Mouse (Mus musculus) embryonic facial prominence, embryonic 13.5 days (tissue): ENCODE measurements around the gene Nomo1. TPM values are rescaled to one million over a fixed set of nuclear protein-coding genes. Genes with fewer than 3 reads are reported as not detected.
A peak's percentile ranks its signal among the peaks of the same experiment; 100 is the strongest.

Source experiments
- ATAC-seq: fragments of 200-750 bp; cut with Nextera tagmentation; 2 replicates; pipeline ENCODE4 v1.8.0; 2017; ENCODE audit warnings: low read depth; ENCODE audit not compliant: insufficient number of reproducible peaks, insufficient read depth, low FRiP score, low TSS enrichment
- H3K27ac ChIP-seq: fragments of 300-500 bp; sonication (generic); 2 replicates; pipeline ENCODE4 v1.5.1; 2015; ENCODE audit warnings: moderate library complexity, mild to moderate bottlenecking, inconsistent platforms
- H3K27me3 ChIP-seq: fragments of 300-500 bp; sonication (generic); 2 replicates; pipeline ENCODE4 v1.6.1; 2015; ENCODE audit warnings: mild to moderate bottlenecking, inconsistent platforms
- H3K36me3 ChIP-seq: fragments of 300-500 bp; sonication (generic); 2 replicates; pipeline ENCODE4 v1.6.1; 2015; ENCODE audit warnings: mild to moderate bottlenecking, inconsistent platforms
- H3K4me1 ChIP-seq: fragments of 300-500 bp; sonication (generic); 2 replicates; pipeline ENCODE4 v1.6.1; 2015; ENCODE audit warnings: inconsistent platforms
- H3K4me2 ChIP-seq: fragments of 300-500 bp; sonication (generic); 2 replicates; pipeline ENCODE4 v1.6.1; 2015; ENCODE audit warnings: moderate library complexity, mild to moderate bottlenecking, inconsistent platforms
- H3K4me3 ChIP-seq: fragments of 300-500 bp; sonication (generic); 2 replicates; pipeline ENCODE4 v1.5.1; 2015; ENCODE audit warnings: mild to moderate bottlenecking, inconsistent platforms
- H3K9ac ChIP-seq: fragments of 300-500 bp; sonication (generic); 2 replicates; pipeline ENCODE4 v1.6.1; 2015; ENCODE audit warnings: mild to moderate bottlenecking, inconsistent platforms
- H3K9me3 ChIP-seq: fragments of 300-500 bp; sonication (generic); 2 replicates; pipeline ENCODE4 v1.6.1; 2016; ENCODE audit warnings: inconsistent platforms
- WGBS: fragments of 180-500 bp; shearing (Covaris S2); methylation state at CpG from one replicate; pipeline ENCODE4 v1.1.7; 2015; ENCODE audit warnings: mixed read lengths; 5-methylcytosine and 5-hydroxymethylcytosine counted together
- polyA plus RNA-seq: library from polyadenylated mRNA; unstranded; fragments of >200 nt; fragmentation: Nextera tagmentation; extraction: Ambion mirVana; gene quantifications from 2 replicates; pipeline ENCODE4 v1.2.1, GENCODE M21; 2015

The Nomo1 gene
- polyA plus RNA-seq, 1 experiment from 2014 or later, result 28.4 TPM

DNA sequence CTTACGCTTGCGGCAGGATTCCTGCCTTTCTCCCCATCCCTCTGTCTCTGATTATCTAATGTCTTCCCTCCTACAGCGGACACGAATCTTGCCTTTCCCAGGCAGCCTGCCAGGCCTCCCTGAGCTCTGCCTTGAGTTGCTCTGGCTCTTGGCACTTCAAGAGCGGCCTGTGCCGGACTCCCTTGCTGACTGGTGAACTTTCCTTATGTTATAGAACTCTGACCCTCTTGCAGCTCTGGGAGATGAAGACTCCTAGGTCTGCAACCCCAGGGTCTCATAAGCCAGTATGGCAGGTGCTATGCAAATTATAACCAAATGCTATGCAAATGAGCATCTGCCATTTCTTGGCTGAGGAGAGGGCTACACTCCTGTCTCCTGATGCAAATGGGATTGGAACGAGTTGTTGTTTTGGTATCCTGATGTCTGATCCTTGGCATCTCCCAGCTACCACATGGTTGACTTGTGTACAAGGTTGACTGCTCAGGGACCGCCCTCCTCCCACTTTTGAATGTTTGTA is 69.6 kb downstream of the Nomo1 start:
- no peak overlapping the region for H3K4me3 ChIP-seq
- H3K27me3 ChIP-seq, result peaks cover 27% of the 10 kb centered on the region
- 0 out of 2 replicates have a peak, but pooled peaks cover 3% of the 10 kb centered on the region for H3K4me1 ChIP-seq
- 74% methylated on average over 8 of the region's 8 CpGs for WGBS
- no peaks in the 10 kb centered on the region for H3K9me3 ChIP-seq
- no peak overlapping the region for H3K4me2 ChIP-seq
- ATAC-seq, result no peak
- H3K9ac ChIP-seq, result no peak overlapping the region
- H3K36me3 ChIP-seq, result no peaks in the 10 kb centered on the region
- no peak overlapping the region for H3K27ac ChIP-seq

DNA sequence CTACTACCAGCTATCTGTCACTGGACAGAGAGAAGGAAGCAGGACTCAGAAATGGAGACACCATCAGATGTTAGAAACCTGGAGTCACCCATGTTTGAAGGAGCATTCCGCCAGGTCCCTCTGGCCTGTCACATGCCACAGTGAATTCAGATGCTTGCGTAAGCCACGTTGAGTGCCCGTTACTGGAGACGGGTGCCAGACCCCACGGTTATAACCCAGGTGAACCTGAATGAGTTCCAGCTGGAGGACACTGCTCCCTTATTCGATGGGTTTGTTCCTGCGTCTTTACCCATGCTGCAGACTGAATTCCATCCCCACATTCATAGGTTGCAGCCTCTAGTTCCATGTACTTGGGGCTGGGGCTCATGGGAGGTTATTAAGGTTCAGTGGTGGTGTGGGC is 70.3 kb downstream of the Nomo1 start:
- Histone ChIP-seq H3K27ac (no peak overlapping the region), H3K9ac (no peak overlapping the region), H3K36me3 (no peaks in the 10 kb centered on the region), H3K4me2 (no peak overlapping the region), H3K4me3 (no peak overlapping the region), H3K4me1 (0 out of 2 replicates have a peak, but pooled peaks cover 3% of the 10 kb centered on the region), H3K27me3 (peaks cover 20% of the 10 kb centered on the region), H3K9me3 (no peaks in the 10 kb centered on the region)
- WGBS, result 77% methylated on average over 8 of the region's 8 CpGs
- ATAC-seq, result no peak

DNA sequence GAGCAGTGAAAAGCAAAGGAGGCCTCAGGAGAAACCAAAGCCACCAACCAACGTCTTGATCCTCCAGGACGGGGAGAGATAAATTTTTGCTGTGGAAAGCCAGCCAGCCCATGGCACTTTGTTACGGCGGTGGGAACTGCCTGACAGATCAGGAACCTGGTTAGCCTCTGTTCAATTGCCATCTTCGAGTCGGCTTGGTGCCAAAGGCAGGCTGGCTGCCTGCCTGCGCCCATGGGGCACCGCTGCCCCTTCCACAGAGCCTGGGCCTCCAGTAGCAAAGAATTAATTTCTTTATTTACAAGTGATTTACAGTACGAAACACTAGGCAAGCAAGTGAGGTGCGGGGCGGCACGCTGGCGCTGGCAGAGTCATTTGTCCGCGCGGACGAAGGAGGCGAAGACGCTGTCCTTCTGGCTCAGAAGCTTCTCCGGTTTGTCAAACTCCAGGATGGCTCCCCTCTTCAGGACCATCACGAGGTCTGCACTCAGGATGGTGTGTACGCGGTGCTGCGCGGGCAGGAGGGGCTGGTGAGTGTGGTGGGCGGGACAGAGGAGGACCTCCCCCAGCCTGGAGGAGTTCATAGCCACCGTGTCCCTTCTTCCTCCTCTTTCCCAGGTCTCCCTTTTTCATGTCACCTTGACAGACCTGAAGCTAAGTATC is 70.9 kb downstream of the Nomo1 start:
- peaks cover 14% of the 10 kb centered on the region for H3K27me3 ChIP-seq
- no peaks in the 10 kb centered on the region for H3K9me3 ChIP-seq
- 0 out of 2 replicates have a peak, but pooled peaks cover 3% of the 10 kb centered on the region for H3K4me1 ChIP-seq
- 83% methylated on average over 27 of the region's 27 CpGs for WGBS
- no peak overlapping the region for H3K27ac ChIP-seq
- no peaks in the 10 kb centered on the region for H3K36me3 ChIP-seq
- no peak overlapping the region for H3K9ac ChIP-seq
- no peak for ATAC-seq
- H3K4me3 ChIP-seq, result no peak overlapping the region
- no peak overlapping the region for H3K4me2 ChIP-seq

DNA sequence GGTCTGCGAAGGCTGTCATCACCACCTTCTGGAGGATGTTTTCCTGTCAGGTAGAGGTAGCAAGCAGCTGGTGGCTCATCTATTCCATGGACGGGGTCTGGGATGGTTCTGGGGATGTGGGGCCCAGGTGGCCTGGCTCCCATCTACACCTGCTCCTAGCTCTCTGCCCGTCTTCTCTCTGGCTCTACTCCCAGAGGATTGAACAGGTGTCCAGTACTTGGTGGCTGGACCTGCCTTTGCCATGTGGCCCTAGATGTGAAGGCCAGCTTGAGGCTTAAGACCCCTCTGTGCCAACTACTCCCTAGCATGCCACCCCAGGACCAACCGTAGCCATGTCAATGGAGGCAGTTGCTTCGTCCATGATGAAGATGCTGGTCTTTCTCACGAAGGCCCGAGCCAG is 72.0 kb downstream of the Nomo1 start:
- 88% methylated on average over 7 of the region's 7 CpGs for WGBS
- Histone ChIP-seq H3K9me3 (no peaks in the 10 kb centered on the region), H3K36me3 (no peaks in the 10 kb centered on the region), H3K27me3 (peaks cover 4% of the 10 kb centered on the region), H3K9ac (no peak overlapping the region), H3K4me2 (no peak overlapping the region), H3K27ac (no peak overlapping the region), H3K4me1 (0 out of 2 replicates have a peak, but pooled peaks cover 2% of the 10 kb centered on the region), H3K4me3 (no peak overlapping the region)
- ATAC-seq, result no peak

DNA sequence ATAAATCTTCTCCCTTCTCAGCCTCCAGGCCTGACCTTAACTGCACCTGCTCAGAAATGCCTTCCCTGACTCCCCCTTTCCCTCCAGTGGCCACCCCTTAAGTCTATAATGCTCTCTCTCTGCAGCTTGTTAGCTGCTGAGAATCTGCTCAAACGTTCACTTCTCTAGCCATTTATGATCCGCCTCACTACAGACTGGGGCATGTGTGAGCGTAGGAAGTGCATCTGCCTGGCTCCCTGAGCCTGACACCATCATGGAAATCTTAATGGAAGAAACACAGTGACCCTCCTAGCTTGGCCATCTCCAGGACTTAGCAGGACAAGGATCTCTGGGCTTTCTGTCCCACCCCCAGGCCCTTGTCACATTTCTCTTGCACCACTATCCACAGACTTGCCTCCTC is 76.6 kb downstream of the Nomo1 start:
- Histone ChIP-seq H3K9ac (no peak overlapping the region), H3K36me3 (no peaks in the 10 kb centered on the region), H3K27ac (no peak overlapping the region), H3K27me3 (no peaks in the 10 kb centered on the region), H3K4me2 (no peak overlapping the region), H3K9me3 (no peaks in the 10 kb centered on the region), H3K4me3 (no peak overlapping the region), H3K4me1 (peaks cover 8% of the 10 kb centered on the region; the same call in 1 of the 2 replicates)
- 72% methylated on average over 3 of the region's 3 CpGs for WGBS
- no peak for ATAC-seq

DNA sequence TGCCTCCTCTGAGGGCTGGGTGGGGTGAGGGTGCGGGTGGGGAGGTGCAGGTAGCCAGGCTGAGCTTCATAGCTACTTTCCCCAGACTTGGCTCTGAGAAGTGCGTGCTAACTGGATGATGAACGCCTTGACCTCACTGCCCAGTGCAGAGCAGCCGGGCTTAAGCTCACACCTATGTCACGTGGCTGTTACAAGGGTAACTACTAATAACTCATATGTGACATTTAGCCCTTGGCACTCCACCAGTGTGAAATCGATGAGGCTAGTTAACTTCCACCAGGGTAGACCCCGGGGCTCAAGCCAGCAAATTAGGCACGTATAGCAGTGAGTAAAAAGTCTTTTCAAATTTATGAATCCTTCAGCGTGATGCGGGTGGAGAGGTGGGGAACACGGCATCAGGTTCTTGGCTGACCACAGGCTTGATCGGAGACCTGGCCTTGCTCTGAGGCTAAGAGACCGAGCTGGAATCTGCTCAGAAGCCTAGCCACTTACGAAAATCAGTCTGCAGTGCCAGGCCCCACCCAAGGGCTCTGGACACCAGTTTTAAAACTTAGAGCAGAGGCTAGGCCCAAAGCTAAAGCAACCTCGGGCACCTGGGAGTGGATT is 77.8 kb downstream of the Nomo1 start:
- no peak overlapping the region for H3K9ac ChIP-seq
- no peaks in the 10 kb centered on the region for H3K27me3 ChIP-seq
- no peaks in the 10 kb centered on the region for H3K9me3 ChIP-seq
- no peaks in the 10 kb centered on the region for H3K36me3 ChIP-seq
- no peak overlapping the region for H3K27ac ChIP-seq
- no peak overlapping the region for H3K4me2 ChIP-seq
- H3K4me1 ChIP-seq, result peaks cover 13% of the 10 kb centered on the region; the same call in 1 of the 2 replicates
- 82% methylated on average over 15 of the region's 15 CpGs for WGBS
- ATAC-seq, result no peak
- H3K4me3 ChIP-seq, result no peak overlapping the region

DNA sequence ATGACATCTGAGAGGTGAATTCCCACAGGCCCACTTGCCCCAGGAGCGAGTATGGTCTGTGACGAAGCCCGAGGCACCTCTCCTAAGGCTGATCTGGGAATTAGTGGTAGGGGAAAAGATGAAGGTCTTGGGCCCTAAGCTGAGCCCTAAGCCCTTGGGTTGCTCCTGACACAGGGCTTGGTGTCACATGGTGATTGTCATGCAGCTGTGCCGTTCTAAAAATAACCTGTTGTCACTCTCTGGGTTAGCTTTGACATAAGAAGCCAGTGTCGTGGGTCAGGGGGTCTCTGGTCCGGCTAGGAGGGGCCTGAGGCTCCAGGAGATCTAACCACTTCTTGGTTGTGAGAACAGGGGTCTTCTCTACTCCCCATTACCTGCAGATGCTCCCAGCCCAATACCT is 78.4 kb downstream of the Nomo1 start:
- no peaks in the 10 kb centered on the region for H3K27me3 ChIP-seq
- no peak overlapping the region for H3K27ac ChIP-seq
- H3K9me3 ChIP-seq, result no peaks in the 10 kb centered on the region
- no peak for ATAC-seq
- no peak overlapping the region for H3K4me2 ChIP-seq
- peaks cover 15% of the 10 kb centered on the region; the same call in 1 of the 2 replicates for H3K4me1 ChIP-seq
- no peak overlapping the region for H3K4me3 ChIP-seq
- H3K9ac ChIP-seq, result no peak overlapping the region
- no peaks in the 10 kb centered on the region for H3K36me3 ChIP-seq
- WGBS, result 59% methylated on average over 6 of the region's 6 CpGs

DNA sequence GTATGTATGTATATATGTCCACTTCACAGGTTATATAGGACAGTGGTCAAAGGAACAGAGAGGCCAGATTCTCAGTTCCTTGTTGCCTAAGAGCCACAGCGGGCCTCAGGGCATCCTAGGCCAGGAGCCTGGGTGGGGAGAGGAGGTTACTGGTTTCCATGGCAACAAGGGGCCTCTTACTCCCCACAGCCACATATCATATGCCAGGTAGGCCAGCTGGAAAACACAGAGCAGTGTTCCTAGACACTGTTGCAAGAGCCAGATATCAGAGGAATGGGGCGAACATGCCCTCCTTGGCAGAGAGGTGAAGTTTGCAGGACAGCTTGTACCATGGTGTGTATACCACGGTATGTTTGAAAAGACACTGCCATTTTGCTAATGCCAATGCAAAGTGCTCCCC is 79.9 kb downstream of the Nomo1 start:
- no peaks in the 10 kb centered on the region for H3K36me3 ChIP-seq
- H3K4me1 ChIP-seq, result peaks cover 15% of the 10 kb centered on the region; the same call in 1 of the 2 replicates
- H3K4me2 ChIP-seq, result no peak overlapping the region
- no peak for ATAC-seq
- H3K9me3 ChIP-seq, result no peaks in the 10 kb centered on the region
- 61% methylated on average over 3 of the region's 3 CpGs for WGBS
- H3K27ac ChIP-seq, result no peak overlapping the region
- no peak overlapping the region for H3K9ac ChIP-seq
- no peaks in the 10 kb centered on the region for H3K27me3 ChIP-seq
- no peak overlapping the region for H3K4me3 ChIP-seq

DNA sequence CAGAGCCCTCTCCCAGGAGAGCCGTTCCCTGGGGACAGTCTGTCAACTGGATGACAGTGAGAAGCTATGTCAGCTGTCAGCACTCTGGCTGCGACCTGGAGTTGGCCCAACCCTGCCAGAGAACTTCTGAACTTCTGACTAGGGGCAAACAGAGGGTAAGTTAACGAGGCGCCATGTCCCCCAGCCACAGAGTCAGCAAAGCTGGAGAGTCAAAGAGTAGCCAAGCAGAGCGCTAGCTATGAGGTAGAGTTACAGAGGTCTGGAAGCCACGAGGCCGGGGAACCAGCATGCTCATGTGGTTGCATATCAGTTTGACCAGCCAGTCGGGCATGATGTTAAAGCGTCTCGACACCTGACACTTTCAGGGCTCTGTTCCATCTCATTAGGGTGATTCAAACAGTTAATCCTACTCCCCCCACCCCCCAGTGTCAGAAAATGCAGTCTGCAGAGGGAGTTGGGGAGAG is 82.7 kb downstream of the Nomo1 start:
- WGBS, result 47% methylated on average over 10 of the region's 10 CpGs
- ATAC-seq, result no peak
- no peak overlapping the region for H3K9ac ChIP-seq

DNA sequence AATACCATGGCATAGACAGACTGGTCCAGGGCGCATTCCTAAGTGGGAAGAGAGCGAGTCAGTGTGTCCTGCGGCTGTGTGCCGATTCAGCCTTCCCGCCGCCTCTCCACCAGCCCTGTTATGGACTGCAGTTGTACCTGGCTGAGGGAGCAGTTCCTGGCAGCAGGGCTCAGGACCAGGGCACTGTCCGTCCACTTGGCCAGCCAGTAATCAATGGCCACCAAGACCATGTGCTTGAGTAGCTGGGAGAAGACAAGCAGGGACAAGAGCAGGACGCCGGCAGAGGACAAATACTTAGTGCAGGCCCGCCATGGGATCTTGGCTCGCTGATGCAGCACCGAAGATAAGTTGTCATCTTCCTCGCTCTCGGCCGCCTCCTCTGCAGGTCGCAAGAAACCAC is 83.5 kb downstream of the Nomo1 start:
- H3K9ac ChIP-seq, result no peak overlapping the region
- no peaks in the 10 kb centered on the region for H3K36me3 ChIP-seq
- no peak overlapping the region for H3K27ac ChIP-seq
- 0 out of 2 replicates have a peak, but pooled peaks have one; percentile 12 for ATAC-seq
- H3K27me3 ChIP-seq, result no peaks in the 10 kb centered on the region
- 92% methylated on average over 16 of the region's 16 CpGs for WGBS
- H3K9me3 ChIP-seq, result no peaks in the 10 kb centered on the region
- no peak overlapping the region for H3K4me3 ChIP-seq
- peaks cover 15% of the 10 kb centered on the region; the same call in 1 of the 2 replicates for H3K4me1 ChIP-seq
- H3K4me2 ChIP-seq, result no peak overlapping the region

More for the DNA sequence above, 82.7 kb downstream of the Nomo1 start:
- H3K4me1 ChIP-seq, result peaks cover 15% of the 10 kb centered on the region; the same call in 1 of the 2 replicates
- H3K27me3 ChIP-seq, result no peaks in the 10 kb centered on the region
- no peak overlapping the region for H3K4me2 ChIP-seq
- H3K36me3 ChIP-seq, result no peaks in the 10 kb centered on the region
- no peak overlapping the region for H3K27ac ChIP-seq
- no peak overlapping the region for H3K4me3 ChIP-seq
- no peaks in the 10 kb centered on the region for H3K9me3 ChIP-seq

DNA sequence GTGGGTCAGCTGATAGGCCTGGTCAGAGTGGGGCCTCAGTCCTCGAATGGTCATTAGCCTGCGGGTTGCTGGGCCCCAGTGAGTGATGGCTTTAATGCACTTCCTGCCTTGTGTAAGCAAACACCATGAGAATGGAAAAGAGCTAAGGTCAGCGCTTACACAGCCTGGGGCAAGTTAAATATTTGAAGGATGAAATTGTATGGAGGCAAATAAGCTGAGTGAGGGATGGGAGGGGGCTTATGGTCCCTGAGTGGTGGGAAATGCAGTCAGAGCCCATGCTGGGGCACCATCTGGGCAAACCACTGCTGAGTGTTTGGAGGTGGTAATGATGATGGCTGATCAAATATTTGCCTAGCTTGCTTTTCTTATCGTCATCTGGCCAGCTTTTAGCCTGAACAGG is 89.5 kb downstream of the Nomo1 start:
- no peaks in the 10 kb centered on the region for H3K27me3 ChIP-seq
- ATAC-seq, result no peak
- H3K4me1 ChIP-seq, result no peaks in the 10 kb centered on the region
- H3K4me3 ChIP-seq, result no peak overlapping the region
- H3K36me3 ChIP-seq, result no peaks in the 10 kb centered on the region
- H3K27ac ChIP-seq, result no peak overlapping the region
- no peak overlapping the region for H3K4me2 ChIP-seq
- 38% methylated on average over 4 of the region's 4 CpGs for WGBS
- H3K9me3 ChIP-seq, result no peaks in the 10 kb centered on the region
- no peak overlapping the region for H3K9ac ChIP-seq

DNA sequence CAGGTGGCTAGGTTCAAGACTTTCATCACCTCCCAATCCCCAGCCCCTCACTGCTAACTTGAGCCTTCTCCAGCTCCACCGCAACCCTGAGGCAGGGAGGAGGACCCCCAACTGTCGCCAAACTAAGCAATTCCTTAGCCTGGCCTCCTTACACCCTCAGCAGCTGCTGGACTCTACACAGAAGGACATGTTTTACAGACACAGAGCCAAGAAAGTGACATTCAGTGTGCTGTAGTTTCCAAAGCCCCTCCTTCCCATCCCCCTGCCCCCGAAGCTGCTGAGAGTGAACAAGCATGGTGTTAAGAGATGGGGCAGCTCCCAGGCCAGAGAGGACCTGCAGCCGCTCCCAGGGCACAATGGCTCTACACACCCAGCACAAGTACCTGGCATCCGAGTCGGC is 91.0 kb downstream of the Nomo1 start:
- WGBS, result 77% methylated on average over 6 of the region's 6 CpGs
- no peak for ATAC-seq
- no peaks in the 10 kb centered on the region for H3K4me1 ChIP-seq
- H3K36me3 ChIP-seq, result no peaks in the 10 kb centered on the region
- H3K9ac ChIP-seq, result no peak overlapping the region
- H3K27me3 ChIP-seq, result no peaks in the 10 kb centered on the region
- no peak overlapping the region for H3K27ac ChIP-seq
- no peaks in the 10 kb centered on the region for H3K9me3 ChIP-seq
- H3K4me2 ChIP-seq, result no peak overlapping the region
- no peak overlapping the region for H3K4me3 ChIP-seq
